Mouse (Mus musculus): ENCODE measurements around the gene Osbpl3. TPM values are rescaled to one million over a fixed set of nuclear protein-coding genes. Genes with fewer than 3 reads are reported as not detected.
A peak's percentile ranks its signal among the peaks of the same experiment; 100 is the strongest.

Osbpl3 gene
- polyA plus RNA-seq, 1 experiment from 2014 or later: 14.5 TPM

DNA sequence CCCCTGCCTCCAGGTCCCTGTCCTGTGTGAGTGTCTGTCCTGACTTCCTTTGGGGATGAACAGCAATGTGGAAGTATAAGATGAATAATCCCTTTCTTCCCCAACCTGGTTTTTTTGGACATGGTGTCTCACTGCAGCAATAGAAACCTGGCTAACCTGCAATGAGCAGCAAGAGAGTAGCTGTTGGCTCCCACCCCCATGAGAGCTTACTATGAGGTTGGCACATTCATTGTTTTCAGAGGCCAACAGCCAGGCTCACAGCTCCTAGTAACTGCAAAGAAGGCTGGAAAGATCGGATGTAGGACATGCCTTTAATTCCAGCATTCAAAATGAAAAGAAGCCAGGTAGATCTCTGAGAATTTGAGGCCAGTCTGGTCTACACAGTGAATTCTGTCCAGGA lies 182.6 kb downstream of the Osbpl3 start:
- 61% methylated on average over 1 of the region's 1 CpGs for WGBS
- H3K4me2 ChIP-seq (replicated peaks): no peak overlapping the region
- no peak for ATAC-seq (ENCODE audit: insufficient number of reproducible peaks, low FRiP score, low TSS enrichment, low read depth)

DNA sequence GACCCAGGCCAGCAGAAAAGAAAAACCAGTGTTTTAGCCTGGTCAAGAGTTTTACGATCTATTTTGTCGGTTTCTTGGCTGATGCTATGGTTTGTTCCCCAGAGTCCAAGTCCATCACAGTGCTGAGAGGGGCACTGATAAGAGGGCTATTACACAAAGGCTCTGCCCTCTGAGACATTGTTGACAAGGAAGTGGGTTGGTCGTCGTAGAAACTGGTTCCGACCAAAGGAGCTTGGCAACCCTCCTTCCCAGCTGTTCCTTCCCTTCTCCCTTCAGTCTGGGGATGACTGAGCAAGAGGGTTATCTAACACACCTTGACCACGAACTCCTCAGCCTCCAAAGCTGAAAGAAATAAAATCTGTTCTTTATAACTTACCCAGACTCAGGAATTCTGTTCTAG lies 192.3 kb downstream of the Osbpl3 start, which contains the start of gene Gsdme:
TSS of gene Gsdme (minus strand) at position 193 of the 400 bp plus-strand sequence.
- WGBS: 84% methylated on average over 6 of the region's 6 CpGs
- ATAC-seq (ENCODE audit: insufficient number of reproducible peaks, low FRiP score, low TSS enrichment, low read depth): no peak
- H3K9ac ChIP-seq: no peak within 1 kb of the TSS
- H3K9me3 ChIP-seq (replicated peaks): no peaks in the 10 kb centered on the region
- no peak within 1 kb of the TSS for H3K4me3 ChIP-seq (replicated peaks)
- no peak within 1 kb of the TSS for H3K27ac ChIP-seq (replicated peaks)
- 0 out of 2 replicates have a peak within 1 kb of the TSS, but pooled peaks have one; percentile 73 for H3K4me2 ChIP-seq (replicated peaks)
- no peaks in the 10 kb centered on the region for H3K27me3 ChIP-seq
- no peaks in the 10 kb centered on the region for H3K36me3 ChIP-seq
- H3K4me1 ChIP-seq: peaks cover 13% of the 10 kb centered on the region

More for the DNA sequence above, 182.6 kb downstream of the Osbpl3 start:
- Histone ChIP-seq H3K4me3 (replicated peaks) (no peak overlapping the region), H3K9ac (no peak overlapping the region), H3K9me3 (replicated peaks) (no peaks in the 10 kb centered on the region), H3K4me1 (no peaks in the 10 kb centered on the region), H3K36me3 (no peaks in the 10 kb centered on the region), H3K27ac (replicated peaks) (no peak overlapping the region), H3K27me3 (no peaks in the 10 kb centered on the region)

DNA sequence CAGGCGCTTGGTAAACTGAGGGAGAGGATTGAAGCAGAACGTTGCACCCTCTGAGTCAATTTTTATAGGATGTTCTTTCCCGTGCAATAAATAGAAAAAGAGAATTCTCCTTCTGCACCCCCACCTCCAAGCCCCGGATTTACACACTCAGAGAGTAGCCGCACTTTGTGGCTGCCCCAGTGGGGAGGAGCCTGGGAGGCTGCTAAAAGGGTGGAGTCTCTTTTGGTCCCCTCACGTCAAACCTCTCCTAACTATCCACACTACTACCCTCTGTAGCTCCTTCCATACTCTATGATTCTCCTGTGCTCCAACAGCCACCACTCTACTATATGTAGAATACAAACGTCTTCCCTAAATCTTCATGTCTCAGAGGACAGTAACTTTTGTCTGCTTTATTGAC lies 193.7 kb downstream of the Osbpl3 start:
- peaks cover 13% of the 10 kb centered on the region for H3K4me1 ChIP-seq
- no peaks in the 10 kb centered on the region for H3K27me3 ChIP-seq
- H3K4me2 ChIP-seq (replicated peaks): peak overlapping the region; percentile 73
- WGBS: 22% methylated on average over 7 of the region's 7 CpGs
- peak overlapping the region; percentile 57 for H3K4me3 ChIP-seq (replicated peaks)
- peak overlapping the region; percentile 39; the same call in 1 of the 2 replicates for H3K9ac ChIP-seq
- no peak for ATAC-seq (ENCODE audit: insufficient number of reproducible peaks, low FRiP score, low TSS enrichment, low read depth)
- no peaks in the 10 kb centered on the region for H3K36me3 ChIP-seq
- H3K9me3 ChIP-seq (replicated peaks): no peaks in the 10 kb centered on the region
- H3K27ac ChIP-seq (replicated peaks): peak overlapping the region; percentile 34; the same call in 1 of the 2 replicates

DNA sequence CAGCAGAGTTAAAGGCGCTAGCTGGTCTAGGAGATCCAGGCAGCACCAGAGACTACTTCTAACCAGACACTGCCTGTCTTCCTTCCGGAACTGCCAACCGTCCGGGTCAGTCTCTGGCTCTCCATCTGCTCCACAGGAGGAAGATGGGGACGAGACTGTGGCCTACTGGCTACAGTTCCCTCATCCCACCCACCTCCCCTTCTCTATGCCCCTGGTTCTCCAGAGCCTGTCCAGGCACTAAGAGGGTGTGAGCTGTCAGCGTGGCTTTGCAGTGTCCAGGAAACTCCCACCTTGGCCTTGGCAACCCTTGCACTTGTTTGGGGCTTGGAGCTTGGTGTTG lies 194.1 kb downstream of the Osbpl3 start:
- Histone ChIP-seq H3K4me2 (replicated peaks) (peak overlapping the region; percentile 73), H3K9ac (peak overlapping the region; percentile 39), H3K27ac (replicated peaks) (peak overlapping the region; percentile 34; the same call in 1 of the 2 replicates), H3K4me3 (replicated peaks) (peak overlapping the region; percentile 57), H3K4me1 (peaks cover 13% of the 10 kb centered on the region), H3K9me3 (replicated peaks) (no peaks in the 10 kb centered on the region), H3K27me3 (no peaks in the 10 kb centered on the region), H3K36me3 (no peaks in the 10 kb centered on the region)
- no peak; the same call in 1 of the 2 replicates for ATAC-seq (ENCODE audit: insufficient number of reproducible peaks, low FRiP score, low TSS enrichment, low read depth)
- 0% methylated on average over 6 of the region's 6 CpGs for WGBS

DNA sequence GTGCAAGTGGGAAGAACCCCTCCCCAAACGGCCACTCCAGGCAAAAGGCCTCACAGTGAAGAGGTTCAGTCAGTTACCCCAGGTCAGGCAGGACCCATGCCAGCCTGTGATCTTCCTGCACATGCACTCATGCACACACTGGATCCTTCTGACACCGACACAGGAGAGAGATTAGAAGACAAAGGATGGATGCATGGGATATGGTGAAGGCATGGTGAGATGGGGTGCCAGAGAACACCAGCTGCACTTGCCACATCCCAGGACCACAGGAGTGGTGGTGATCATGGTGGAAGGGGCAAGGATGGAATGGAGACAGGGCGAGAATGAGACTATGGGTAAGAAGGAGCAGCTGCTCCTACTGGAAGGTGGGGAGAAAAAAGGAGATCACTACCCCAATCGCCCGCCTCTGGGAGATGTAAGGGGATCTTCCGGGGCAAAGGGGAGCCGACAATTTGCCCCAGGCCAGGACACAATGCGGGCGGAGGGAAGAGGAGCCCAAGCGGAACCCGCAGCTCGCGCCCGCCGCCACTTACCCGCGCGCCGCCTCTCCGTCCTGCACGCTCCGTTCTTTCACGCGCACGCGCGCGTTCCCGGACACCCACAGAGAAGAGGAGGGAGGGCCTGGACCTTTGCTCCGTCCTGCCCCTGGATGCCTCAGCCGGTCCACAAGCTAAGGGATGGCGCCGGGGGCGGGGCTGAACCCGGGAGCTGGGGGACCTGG lies 194.6 kb downstream of the Osbpl3 start:
- Histone ChIP-seq H3K36me3 (no peaks in the 10 kb centered on the region), H3K4me1 (peaks cover 13% of the 10 kb centered on the region), H3K4me2 (replicated peaks) (peak overlapping the region; percentile 73), H3K27ac (replicated peaks) (peak overlapping the region; percentile 34; the same call in 1 of the 2 replicates), H3K4me3 (replicated peaks) (peak overlapping the region; percentile 57), H3K27me3 (no peaks in the 10 kb centered on the region), H3K9ac (peak overlapping the region; percentile 39), H3K9me3 (replicated peaks) (no peaks in the 10 kb centered on the region)
- peak; percentile 82 for ATAC-seq (ENCODE audit: insufficient number of reproducible peaks, low FRiP score, low TSS enrichment, low read depth)
- under 1% methylated on average over 35 of the region's 35 CpGs for WGBS

DNA sequence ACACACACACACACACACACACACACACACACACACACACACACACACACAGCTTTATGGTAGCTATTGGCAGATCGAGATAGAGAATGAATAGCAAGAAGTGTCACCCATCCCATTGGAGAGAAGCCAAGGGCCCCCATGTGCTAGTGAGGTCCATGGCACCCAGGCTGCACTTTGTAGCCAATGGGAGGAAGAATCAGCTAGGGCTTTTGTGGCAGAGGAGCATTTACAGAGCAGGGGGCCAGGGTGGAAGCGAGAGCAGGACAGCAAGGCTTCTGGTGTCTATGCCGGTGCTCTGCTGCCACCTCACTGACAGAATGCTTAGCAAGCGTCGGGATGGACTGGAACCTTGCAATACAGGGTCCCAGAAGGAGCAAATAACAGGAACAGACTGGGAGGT lies 200.6 kb downstream of the Osbpl3 start:
- H3K36me3 ChIP-seq: no peaks in the 10 kb centered on the region
- no peaks in the 10 kb centered on the region for H3K9me3 ChIP-seq (replicated peaks)
- H3K27ac ChIP-seq (replicated peaks): no peak overlapping the region
- H3K4me2 ChIP-seq (replicated peaks): no peak overlapping the region
- no peaks in the 10 kb centered on the region for H3K27me3 ChIP-seq
- 0 out of 2 replicates have a peak, but pooled peaks cover 4% of the 10 kb centered on the region for H3K4me1 ChIP-seq
- WGBS: 77% methylated on average over 5 of the region's 5 CpGs
- no peak overlapping the region for H3K4me3 ChIP-seq (replicated peaks)
- no peak overlapping the region for H3K9ac ChIP-seq
- no peak for ATAC-seq (ENCODE audit: insufficient number of reproducible peaks, low FRiP score, low TSS enrichment, low read depth)

DNA sequence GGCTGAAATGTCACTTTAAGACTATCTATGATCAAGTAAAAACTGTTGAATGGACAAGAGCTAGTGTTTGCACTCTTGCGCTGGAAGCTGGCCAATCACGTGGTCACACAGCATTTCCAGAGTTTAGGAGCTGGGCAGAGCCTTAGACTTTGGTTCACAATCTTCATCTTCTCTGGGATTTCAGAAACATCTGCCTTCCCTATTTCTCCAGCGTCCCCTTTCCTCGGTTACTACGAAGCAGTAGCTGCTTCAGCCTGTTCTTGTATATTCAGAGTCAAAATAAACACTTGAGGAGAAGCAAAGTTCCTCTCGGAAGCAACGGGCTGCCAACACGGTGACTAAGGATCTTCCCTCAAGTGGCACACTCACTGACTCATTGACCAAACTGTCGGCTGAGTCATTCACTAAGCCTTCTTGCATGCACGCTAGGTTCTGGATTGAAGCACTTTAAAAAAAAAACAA lies 201.2 kb downstream of the Osbpl3 start:
- Histone ChIP-seq H3K27me3 (no peaks in the 10 kb centered on the region), H3K4me1 (0 out of 2 replicates have a peak, but pooled peaks cover 4% of the 10 kb centered on the region), H3K36me3 (no peaks in the 10 kb centered on the region), H3K9me3 (replicated peaks) (no peaks in the 10 kb centered on the region), H3K27ac (replicated peaks) (no peak overlapping the region), H3K9ac (no peak overlapping the region), H3K4me2 (replicated peaks) (no peak overlapping the region), H3K4me3 (replicated peaks) (no peak overlapping the region)
- ATAC-seq (ENCODE audit: insufficient number of reproducible peaks, low FRiP score, low TSS enrichment, low read depth): no peak
- 58% methylated on average over 10 of the region's 10 CpGs for WGBS

DNA sequence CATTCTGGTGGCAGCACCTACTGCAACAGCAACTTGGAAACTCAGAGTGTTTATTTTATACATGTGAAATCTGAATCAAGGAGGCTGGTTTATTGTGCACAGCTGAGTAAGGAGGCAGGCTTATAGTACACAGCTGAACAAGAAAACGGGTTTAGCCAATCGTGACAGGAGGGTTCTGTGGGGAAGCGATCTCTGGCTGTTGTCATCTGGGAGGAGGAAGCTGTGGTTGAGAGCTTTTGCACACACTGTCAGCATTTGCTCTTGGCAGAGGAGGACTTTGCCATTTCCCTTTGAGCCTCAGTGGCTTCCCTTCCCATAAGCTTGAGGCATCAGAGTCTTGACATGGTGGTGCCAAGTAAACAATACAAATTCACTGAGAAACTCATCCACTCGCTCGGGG lies 203.3 kb downstream of the Osbpl3 start:
- H3K9ac ChIP-seq: no peak overlapping the region
- H3K36me3 ChIP-seq: no peaks in the 10 kb centered on the region
- ATAC-seq (ENCODE audit: insufficient number of reproducible peaks, low FRiP score, low TSS enrichment, low read depth): no peak
- H3K4me1 ChIP-seq: 0 out of 2 replicates have a peak, but pooled peaks cover 4% of the 10 kb centered on the region
- no peaks in the 10 kb centered on the region for H3K9me3 ChIP-seq (replicated peaks)
- H3K27ac ChIP-seq (replicated peaks): no peak overlapping the region
- H3K4me2 ChIP-seq (replicated peaks): no peak overlapping the region
- H3K4me3 ChIP-seq (replicated peaks): no peak overlapping the region
- WGBS: 58% methylated on average over 5 of the region's 5 CpGs
- no peaks in the 10 kb centered on the region for H3K27me3 ChIP-seq

DNA sequence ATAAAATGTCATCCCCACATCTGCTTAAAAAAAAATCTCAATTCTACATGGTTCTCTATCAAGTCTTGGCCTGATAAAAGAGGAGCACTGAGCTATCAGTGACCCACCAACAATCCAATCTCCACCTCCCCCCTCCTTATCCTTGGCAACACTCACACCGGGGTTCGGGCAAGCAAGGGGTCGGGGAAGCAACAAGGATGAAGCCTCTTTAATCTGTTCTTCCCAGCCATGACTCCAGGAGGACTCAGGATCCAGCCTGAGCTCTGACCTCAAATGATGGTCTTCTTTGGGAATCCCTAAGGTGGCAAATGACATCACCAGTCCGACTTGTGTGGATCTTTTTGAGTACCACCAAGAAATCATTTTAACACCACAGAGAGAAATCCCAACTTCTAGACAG lies 208.2 kb downstream of the Osbpl3 start:
- Histone ChIP-seq H3K27me3 (no peaks in the 10 kb centered on the region), H3K4me2 (replicated peaks) (no peak overlapping the region), H3K9me3 (replicated peaks) (no peaks in the 10 kb centered on the region), H3K27ac (replicated peaks) (no peak overlapping the region), H3K9ac (no peak overlapping the region), H3K4me3 (replicated peaks) (no peak overlapping the region), H3K36me3 (no peaks in the 10 kb centered on the region), H3K4me1 (0 out of 2 replicates have a peak, but pooled peaks cover 3% of the 10 kb centered on the region)
- 88% methylated on average over 4 of the region's 4 CpGs for WGBS
- no peak for ATAC-seq (ENCODE audit: insufficient number of reproducible peaks, low FRiP score, low TSS enrichment, low read depth)

DNA sequence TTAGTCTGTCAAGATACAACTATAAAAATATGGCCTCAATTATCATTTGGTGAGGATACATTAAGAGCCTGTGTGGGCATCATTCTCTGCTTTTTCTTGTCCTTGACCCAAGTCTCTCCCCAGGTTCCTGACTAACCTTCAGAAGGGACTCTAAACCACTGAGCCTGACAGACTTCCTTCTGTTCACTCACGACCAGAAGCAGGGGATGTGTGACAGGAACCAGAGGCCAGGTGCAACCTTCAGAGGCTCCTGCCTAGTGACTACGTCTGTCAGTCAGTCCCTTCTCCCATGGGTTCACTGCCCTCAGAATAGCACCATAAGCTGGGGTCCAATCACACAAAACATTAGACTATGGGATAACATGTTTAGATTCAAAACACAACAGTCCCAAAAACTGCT lies 208.6 kb downstream of the Osbpl3 start:
- Histone ChIP-seq H3K4me3 (replicated peaks) (no peak overlapping the region), H3K9ac (no peak overlapping the region)
- WGBS: 70% methylated on average over 2 of the region's 2 CpGs

DNA sequence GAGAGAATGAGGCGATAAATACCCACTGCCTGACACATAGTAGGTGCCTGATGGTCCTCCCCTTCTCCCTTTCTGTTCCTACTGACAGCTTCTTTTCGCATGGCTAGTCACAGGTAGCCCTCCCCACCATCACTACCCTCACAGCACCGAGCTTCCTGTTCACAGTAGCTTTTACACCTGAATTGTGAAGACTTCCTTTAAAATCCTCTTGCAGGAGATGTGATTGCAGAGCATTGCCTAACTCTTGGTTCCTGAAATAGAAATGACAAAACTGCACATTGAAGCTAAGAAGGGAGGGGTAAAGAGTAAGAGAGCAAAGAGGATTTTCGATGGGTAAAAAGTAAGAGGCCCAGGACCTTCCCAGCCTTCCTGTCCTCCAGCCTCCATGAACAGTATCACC lies 211.0 kb downstream of the Osbpl3 start:
- Histone ChIP-seq H3K9me3 (replicated peaks) (no peaks in the 10 kb centered on the region), H3K4me1 (no peaks in the 10 kb centered on the region), H3K36me3 (no peaks in the 10 kb centered on the region), H3K27ac (replicated peaks) (no peak overlapping the region), H3K27me3 (no peaks in the 10 kb centered on the region), H3K4me3 (replicated peaks) (no peak overlapping the region), H3K9ac (no peak overlapping the region), H3K4me2 (replicated peaks) (no peak overlapping the region)
- WGBS: 82% methylated on average over 4 of the region's 4 CpGs
- no peak for ATAC-seq (ENCODE audit: insufficient number of reproducible peaks, low FRiP score, low TSS enrichment, low read depth)

More for the DNA sequence above, 208.6 kb downstream of the Osbpl3 start:
- H3K36me3 ChIP-seq: no peaks in the 10 kb centered on the region
- H3K27me3 ChIP-seq: no peaks in the 10 kb centered on the region
- H3K9me3 ChIP-seq (replicated peaks): no peaks in the 10 kb centered on the region
- H3K27ac ChIP-seq (replicated peaks): no peak overlapping the region
- no peaks in the 10 kb centered on the region for H3K4me1 ChIP-seq
- H3K4me2 ChIP-seq (replicated peaks): no peak overlapping the region
- ATAC-seq (ENCODE audit: insufficient number of reproducible peaks, low FRiP score, low TSS enrichment, low read depth): no peak

DNA sequence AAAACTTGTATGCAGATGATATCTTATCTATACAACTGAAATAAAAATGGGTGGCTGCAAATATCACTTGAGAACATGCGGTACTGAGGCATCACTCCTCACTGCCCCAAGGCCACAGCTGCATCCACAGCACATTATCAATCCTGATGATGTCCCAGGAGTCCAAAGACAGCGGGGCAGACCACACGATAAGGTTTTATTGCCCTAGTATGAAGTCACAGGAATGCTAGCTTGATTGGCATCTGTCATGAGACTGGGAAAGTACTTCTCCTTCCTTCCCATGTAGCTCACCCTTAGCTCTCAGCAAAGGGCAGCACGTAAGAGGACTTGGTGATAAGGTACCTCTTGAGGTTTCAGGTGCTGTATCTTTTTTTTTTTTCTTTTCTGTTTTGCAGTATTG lies 211.9 kb downstream of the Osbpl3 start:
- Histone ChIP-seq H3K4me1 (no peaks in the 10 kb centered on the region), H3K9me3 (replicated peaks) (no peaks in the 10 kb centered on the region), H3K4me3 (replicated peaks) (no peak overlapping the region), H3K27me3 (no peaks in the 10 kb centered on the region), H3K27ac (replicated peaks) (no peak overlapping the region), H3K36me3 (no peaks in the 10 kb centered on the region), H3K9ac (no peak overlapping the region), H3K4me2 (replicated peaks) (no peak overlapping the region)
- 79% methylated on average over 4 of the region's 4 CpGs for WGBS
- no peak for ATAC-seq (ENCODE audit: insufficient number of reproducible peaks, low FRiP score, low TSS enrichment, low read depth)
